Mouse (Mus musculus): ENCODE measurements at regions not wholly inside any gene's neighbourhood (a gene's known extent, or its start where the extent isn't known, plus 50 kb on each side); places are given as distances from the start of the nearest gene placed in this dataset.

DNA sequence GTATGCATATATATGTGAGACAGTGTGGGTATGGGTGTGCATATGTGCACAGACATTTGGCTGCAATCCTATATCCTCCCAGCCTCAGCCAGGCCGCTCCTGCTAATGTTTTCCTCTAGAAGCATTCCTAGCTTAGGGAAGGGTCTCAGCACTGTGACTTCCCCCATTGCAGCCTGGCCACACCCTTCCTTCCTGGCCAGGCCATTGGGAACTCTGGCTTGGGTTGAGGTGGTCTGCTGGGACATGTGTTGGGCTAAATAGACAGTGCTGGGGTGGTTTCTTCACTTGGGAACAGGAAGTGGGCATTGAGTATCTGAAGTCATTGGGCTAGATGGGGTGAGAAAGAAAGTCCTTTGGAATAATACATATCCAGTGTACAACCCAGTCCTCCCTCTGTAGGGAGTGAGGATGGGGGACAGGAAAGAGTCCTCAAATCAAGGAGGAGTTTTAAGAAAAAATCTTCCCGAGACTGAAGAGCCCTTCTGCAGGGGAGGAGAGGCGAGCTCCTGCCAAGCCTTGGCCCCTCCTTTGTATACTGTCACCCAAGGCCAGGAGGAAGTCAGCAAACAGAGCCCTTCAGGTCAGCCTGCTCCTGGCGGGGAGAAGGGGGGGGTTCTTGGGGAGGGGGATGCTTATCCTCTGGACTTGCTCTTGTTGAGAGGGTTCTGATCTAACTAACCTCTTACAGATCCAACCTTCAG, 116.0 kb upstream of the Zmiz1 start:
- Histone ChIP-seq H3K4me1 (ENCODE audit: control insufficient read depth, low read depth, low read length) (no peaks in the 10 kb centered on the region), H3K9ac (ENCODE audit: low read depth, low read length) (no peak overlapping the region), H3K36me3 (ENCODE audit: control insufficient read depth, insufficient read depth) (no peaks in the 10 kb centered on the region), H3K4me2 (ENCODE audit: low read depth, low read length) (no peak overlapping the region), H3K27me3 (ENCODE audit: control insufficient read depth, insufficient read depth, low read depth, low read length) (no peaks in the 10 kb centered on the region), H3K9me3 (replicated peaks; ENCODE audit: control insufficient read depth, low read length) (no peaks in the 10 kb centered on the region), H3K27ac (ENCODE audit: low read length) (no peak overlapping the region), H3K4me3 (ENCODE audit: low read depth, low read length) (no peak overlapping the region)
- WGBS (ENCODE audit: insufficient replicate concordance): 27% methylated on average over 4 of the region's 4 CpGs
- no peak for ATAC-seq (ENCODE audit: low read depth)

DNA sequence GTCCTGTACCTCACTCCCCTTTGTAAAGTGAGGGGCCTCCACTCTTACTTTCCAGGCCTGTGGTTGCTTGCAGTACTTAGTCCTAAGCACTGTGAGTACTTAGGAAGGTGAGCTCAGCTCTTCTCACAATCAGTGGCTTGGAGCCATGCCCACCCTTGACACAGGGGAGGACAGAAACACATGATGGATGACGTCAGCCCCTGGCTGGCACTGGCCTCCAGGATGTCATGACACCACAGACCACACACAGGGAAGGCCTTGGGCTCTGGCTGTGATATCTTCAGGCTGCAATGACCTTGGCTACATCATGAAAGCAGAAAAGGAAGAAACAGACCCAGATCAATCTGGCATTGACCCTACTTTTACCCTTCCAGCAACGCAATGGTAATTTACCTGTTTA, 113.0 kb upstream of the Zmiz1 start:
- Histone ChIP-seq H3K27me3 (ENCODE audit: control insufficient read depth, insufficient read depth, low read depth, low read length) (no peaks in the 10 kb centered on the region), H3K4me3 (ENCODE audit: low read depth, low read length) (no peak overlapping the region), H3K27ac (ENCODE audit: low read length) (no peak overlapping the region), H3K36me3 (ENCODE audit: control insufficient read depth, insufficient read depth) (no peaks in the 10 kb centered on the region), H3K9me3 (replicated peaks; ENCODE audit: control insufficient read depth, low read length) (no peaks in the 10 kb centered on the region), H3K9ac (ENCODE audit: low read depth, low read length) (no peak overlapping the region), H3K4me1 (ENCODE audit: control insufficient read depth, low read depth, low read length) (no peaks in the 10 kb centered on the region), H3K4me2 (ENCODE audit: low read depth, low read length) (no peak overlapping the region)
- no peak for ATAC-seq (ENCODE audit: low read depth)
- WGBS (ENCODE audit: insufficient replicate concordance): 28% methylated on average over 2 of the region's 2 CpGs

DNA sequence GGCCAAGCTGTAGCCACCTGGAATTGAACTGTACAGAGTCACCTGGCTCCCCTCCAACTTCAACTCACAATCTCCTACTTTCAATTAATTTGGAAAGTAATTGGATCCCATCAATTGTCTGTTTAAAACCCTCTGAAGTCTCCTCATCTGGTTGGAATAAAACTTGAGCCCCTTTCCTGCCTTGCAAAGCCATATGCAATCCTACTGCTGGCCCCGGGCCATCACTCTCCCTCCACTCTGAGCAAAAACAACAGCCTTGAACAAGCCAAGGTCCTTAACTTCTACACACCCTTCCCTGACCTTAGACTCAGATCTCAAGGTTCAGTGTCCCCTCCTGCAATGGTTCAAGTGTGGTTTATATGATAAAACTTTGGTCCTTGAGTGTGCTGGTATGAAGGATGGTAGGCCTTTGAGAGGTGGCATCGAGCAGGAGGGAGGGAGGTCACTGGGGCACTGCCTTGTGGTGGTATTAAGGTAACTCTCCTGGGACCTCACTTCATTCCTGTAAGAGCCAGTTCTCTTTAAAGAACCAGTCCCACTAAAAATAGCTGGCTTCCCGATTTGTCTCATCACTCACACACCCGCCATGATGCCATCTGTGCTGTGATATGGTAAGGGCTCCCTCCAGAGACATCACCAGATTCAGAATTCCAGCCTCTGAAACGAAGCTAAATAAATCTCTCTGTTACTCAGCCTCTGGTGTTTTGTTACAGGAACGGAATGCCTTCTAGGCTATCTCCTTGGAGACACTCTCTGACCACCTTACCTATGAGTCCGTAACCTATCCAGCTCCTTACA, 112.0 kb upstream of the Zmiz1 start:
- no peak for ATAC-seq (ENCODE audit: low read depth)
- Histone ChIP-seq H3K27ac (ENCODE audit: low read length) (no peak overlapping the region), H3K9me3 (replicated peaks; ENCODE audit: control insufficient read depth, low read length) (no peaks in the 10 kb centered on the region), H3K4me2 (ENCODE audit: low read depth, low read length) (no peak overlapping the region), H3K36me3 (ENCODE audit: control insufficient read depth, insufficient read depth) (no peaks in the 10 kb centered on the region), H3K27me3 (ENCODE audit: control insufficient read depth, insufficient read depth, low read depth, low read length) (no peaks in the 10 kb centered on the region), H3K4me1 (ENCODE audit: control insufficient read depth, low read depth, low read length) (no peaks in the 10 kb centered on the region), H3K4me3 (ENCODE audit: low read depth, low read length) (no peak overlapping the region), H3K9ac (ENCODE audit: low read depth, low read length) (no peak overlapping the region)
- 59% methylated on average over 7 of the region's 7 CpGs for WGBS (ENCODE audit: insufficient replicate concordance)

DNA sequence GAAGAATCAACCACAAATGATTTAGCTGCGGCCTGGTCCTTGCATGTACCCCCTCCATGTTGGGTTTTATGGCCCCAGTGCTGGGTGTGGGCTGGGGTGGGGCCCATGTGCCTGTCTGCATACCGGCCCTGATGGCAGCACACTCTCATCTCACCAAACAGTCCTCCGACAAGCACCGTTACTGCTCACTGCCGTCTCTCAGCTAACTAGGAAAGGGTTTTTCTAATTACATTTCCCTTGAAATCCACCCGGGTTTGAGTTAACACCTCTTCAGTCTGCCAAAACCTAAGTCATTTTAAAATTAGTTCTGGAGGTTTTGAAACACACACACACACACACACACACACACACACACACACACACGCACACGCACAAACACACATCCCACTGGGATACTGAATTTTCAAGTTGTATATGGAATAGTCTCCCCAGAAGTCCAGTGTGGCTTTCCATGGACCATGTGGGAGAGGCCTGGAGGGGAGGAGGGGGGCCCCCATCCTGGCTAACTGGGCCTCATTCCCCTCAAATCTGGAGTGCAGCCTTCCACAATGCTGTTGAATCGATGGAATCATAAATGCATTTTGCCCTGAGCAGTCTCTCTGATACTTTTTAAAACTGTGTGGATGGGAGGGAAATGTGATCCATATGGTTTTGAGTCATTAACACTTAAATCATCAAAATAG, 108.6 kb upstream of the Zmiz1 start:
- no peak overlapping the region for H3K9ac ChIP-seq (ENCODE audit: low read depth, low read length)
- H3K4me1 ChIP-seq (ENCODE audit: control insufficient read depth, low read depth, low read length): no peaks in the 10 kb centered on the region
- no peak overlapping the region for H3K27ac ChIP-seq (ENCODE audit: low read length)
- ATAC-seq (ENCODE audit: low read depth): no peak
- no peak overlapping the region for H3K4me2 ChIP-seq (ENCODE audit: low read depth, low read length)
- 57% methylated on average over 9 of the region's 9 CpGs for WGBS (ENCODE audit: insufficient replicate concordance)
- no peaks in the 10 kb centered on the region for H3K9me3 ChIP-seq (replicated peaks; ENCODE audit: control insufficient read depth, low read length)
- H3K27me3 ChIP-seq (ENCODE audit: control insufficient read depth, insufficient read depth, low read depth, low read length): no peaks in the 10 kb centered on the region
- no peak overlapping the region for H3K4me3 ChIP-seq (ENCODE audit: low read depth, low read length)
- no peaks in the 10 kb centered on the region for H3K36me3 ChIP-seq (ENCODE audit: control insufficient read depth, insufficient read depth)

DNA sequence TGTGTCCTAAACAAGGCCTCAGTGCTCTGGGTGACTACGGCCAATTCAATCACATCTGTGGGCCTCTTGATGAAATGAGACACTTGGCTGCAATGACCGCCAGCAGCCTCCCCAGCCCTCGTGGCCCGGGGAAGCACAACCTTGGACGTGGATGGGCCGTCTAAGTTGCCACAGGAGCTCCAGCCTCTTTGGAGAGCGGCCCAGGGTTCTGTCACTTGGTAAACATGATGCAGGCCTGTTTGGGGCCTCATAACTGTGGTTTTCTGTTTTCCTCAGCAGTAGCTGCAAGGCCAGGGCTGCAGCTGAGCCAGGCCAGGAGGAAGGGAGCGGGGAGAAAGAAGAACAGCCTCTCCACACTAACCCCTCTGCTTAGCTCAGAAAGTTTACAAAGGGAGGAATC, 105.2 kb upstream of the Zmiz1 start:
- Histone ChIP-seq H3K9me3 (replicated peaks; ENCODE audit: control insufficient read depth, low read length) (no peaks in the 10 kb centered on the region), H3K36me3 (ENCODE audit: control insufficient read depth, insufficient read depth) (no peaks in the 10 kb centered on the region), H3K4me2 (ENCODE audit: low read depth, low read length) (no peak overlapping the region), H3K4me1 (ENCODE audit: control insufficient read depth, low read depth, low read length) (no peaks in the 10 kb centered on the region), H3K9ac (ENCODE audit: low read depth, low read length) (no peak overlapping the region), H3K4me3 (ENCODE audit: low read depth, low read length) (no peak overlapping the region), H3K27ac (ENCODE audit: low read length) (no peak overlapping the region), H3K27me3 (ENCODE audit: control insufficient read depth, insufficient read depth, low read depth, low read length) (no peaks in the 10 kb centered on the region)
- WGBS (ENCODE audit: insufficient replicate concordance): 66% methylated on average over 8 of the region's 8 CpGs
- ATAC-seq (ENCODE audit: low read depth): no peak

DNA sequence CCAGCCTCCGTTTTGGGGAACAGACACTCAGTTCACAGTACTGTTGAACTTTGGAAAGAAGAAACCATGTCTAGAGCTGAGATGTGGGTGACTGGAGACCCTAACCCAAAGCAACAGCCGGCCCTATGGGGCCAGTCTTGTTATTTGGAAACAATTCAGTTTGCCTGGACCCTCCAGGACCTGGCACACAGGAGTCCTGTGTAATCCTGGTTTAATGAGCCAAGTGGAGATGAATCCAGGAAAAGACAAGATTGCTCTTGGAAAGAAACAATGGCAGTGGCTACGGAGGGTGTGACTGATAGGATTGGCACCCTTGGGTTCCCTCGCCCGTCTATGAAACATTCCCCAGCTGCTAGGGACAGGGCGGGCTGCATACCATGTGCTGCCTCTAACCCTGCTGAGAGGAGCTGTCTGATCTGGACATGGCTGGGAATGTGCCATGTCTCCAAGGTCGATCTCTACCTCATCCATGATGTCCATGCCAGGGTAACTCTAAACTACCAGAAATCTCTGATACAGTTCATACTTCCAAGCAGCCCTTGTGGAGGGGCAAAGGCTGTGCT, 104.6 kb upstream of the Zmiz1 start:
- H3K27me3 ChIP-seq (ENCODE audit: control insufficient read depth, insufficient read depth, low read depth, low read length): no peaks in the 10 kb centered on the region
- H3K4me3 ChIP-seq (ENCODE audit: low read depth, low read length): no peak overlapping the region
- no peaks in the 10 kb centered on the region for H3K4me1 ChIP-seq (ENCODE audit: control insufficient read depth, low read depth, low read length)
- H3K36me3 ChIP-seq (ENCODE audit: control insufficient read depth, insufficient read depth): no peaks in the 10 kb centered on the region
- H3K27ac ChIP-seq (ENCODE audit: low read length): no peak overlapping the region
- no peak overlapping the region for H3K4me2 ChIP-seq (ENCODE audit: low read depth, low read length)
- H3K9ac ChIP-seq (ENCODE audit: low read depth, low read length): no peak overlapping the region
- WGBS (ENCODE audit: insufficient replicate concordance): 57% methylated on average over 7 of the region's 7 CpGs
- no peaks in the 10 kb centered on the region for H3K9me3 ChIP-seq (replicated peaks; ENCODE audit: control insufficient read depth, low read length)
- ATAC-seq (ENCODE audit: low read depth): no peak

DNA sequence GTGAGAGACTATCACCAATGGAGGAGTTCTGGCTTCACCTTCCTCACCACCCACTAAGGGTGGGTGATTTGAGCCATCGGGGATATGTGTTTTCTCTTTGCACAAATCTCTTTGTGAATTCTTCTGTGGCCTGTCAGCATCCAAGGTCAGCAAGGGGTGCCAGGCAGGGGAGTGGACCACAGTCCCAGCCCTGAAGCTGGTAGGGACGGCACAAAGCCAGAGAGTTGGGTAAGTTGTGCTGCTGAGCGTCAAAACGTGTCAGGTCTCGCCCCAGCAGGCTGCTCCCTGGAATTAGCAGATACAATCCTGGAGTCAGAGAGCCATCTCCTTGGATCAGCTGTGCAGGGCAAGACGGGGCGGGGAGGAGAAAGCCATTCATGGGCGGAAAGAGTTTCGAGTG, 101.2 kb upstream of the Zmiz1 start:
- 67% methylated on average over 9 of the region's 9 CpGs for WGBS (ENCODE audit: insufficient replicate concordance)

DNA sequence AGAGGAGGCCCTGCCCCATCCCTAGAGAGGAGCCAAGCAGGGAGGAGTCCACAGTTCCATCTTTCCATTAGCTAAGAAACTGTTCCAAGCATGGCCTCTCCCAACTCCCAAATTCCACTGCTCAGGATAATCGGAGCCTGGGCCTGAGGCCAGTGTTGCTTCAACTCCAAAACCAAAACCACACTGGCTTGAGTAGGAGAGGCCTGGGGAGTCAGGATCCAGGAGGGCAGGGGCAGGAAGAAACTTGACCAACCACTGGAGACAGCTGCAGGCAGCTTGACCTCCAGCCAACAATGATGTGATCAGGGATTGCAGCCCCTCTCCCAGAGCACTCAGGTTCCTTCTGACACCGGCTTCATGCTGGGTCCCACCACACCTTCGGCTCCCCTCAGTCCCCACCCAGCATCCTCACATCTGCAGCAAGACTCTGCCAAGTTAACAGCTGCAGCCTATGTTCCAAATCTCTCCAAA, 99.1 kb upstream of the Zmiz1 start:
- H3K27me3 ChIP-seq (ENCODE audit: control insufficient read depth, insufficient read depth, low read depth, low read length): no peaks in the 10 kb centered on the region
- H3K9ac ChIP-seq (ENCODE audit: low read depth, low read length): no peak overlapping the region
- ATAC-seq (ENCODE audit: low read depth): no peak
- H3K4me3 ChIP-seq (ENCODE audit: low read depth, low read length): no peak overlapping the region
- H3K9me3 ChIP-seq (replicated peaks; ENCODE audit: control insufficient read depth, low read length): no peaks in the 10 kb centered on the region
- H3K4me1 ChIP-seq (ENCODE audit: control insufficient read depth, low read depth, low read length): no peaks in the 10 kb centered on the region
- H3K36me3 ChIP-seq (ENCODE audit: control insufficient read depth, insufficient read depth): no peaks in the 10 kb centered on the region
- WGBS (ENCODE audit: insufficient replicate concordance): 57% methylated on average over 3 of the region's 3 CpGs
- H3K27ac ChIP-seq (ENCODE audit: low read length): no peak overlapping the region
- no peak overlapping the region for H3K4me2 ChIP-seq (ENCODE audit: low read depth, low read length)

More for the DNA sequence above, 101.2 kb upstream of the Zmiz1 start:
- Histone ChIP-seq H3K27me3 (ENCODE audit: control insufficient read depth, insufficient read depth, low read depth, low read length) (no peaks in the 10 kb centered on the region), H3K4me3 (ENCODE audit: low read depth, low read length) (no peak overlapping the region), H3K9me3 (replicated peaks; ENCODE audit: control insufficient read depth, low read length) (no peaks in the 10 kb centered on the region), H3K4me1 (ENCODE audit: control insufficient read depth, low read depth, low read length) (no peaks in the 10 kb centered on the region), H3K27ac (ENCODE audit: low read length) (no peak overlapping the region), H3K9ac (ENCODE audit: low read depth, low read length) (no peak overlapping the region), H3K36me3 (ENCODE audit: control insufficient read depth, insufficient read depth) (no peaks in the 10 kb centered on the region), H3K4me2 (ENCODE audit: low read depth, low read length) (no peak overlapping the region)
- ATAC-seq (ENCODE audit: low read depth): no peak
